Mouse (Mus musculus) left cerebral cortex, postnatal 14 days (tissue): ENCODE results near the gene Sowaha. TPM values are rescaled to one million over a fixed set of nuclear protein-coding genes. Genes with fewer than 3 reads are reported as not detected.

Source experiments
- total RNA-seq, 2 experiments: library from RNA; stranded (reverse); gene quantifications; 2 replicates each; pipeline ENCODE4 v1.2.3; 2021

The Sowaha gene
- total RNA-seq, 2 experiments from 2014 or later = 71.5 to 74.7 TPM

Other genes with a start within 250 kb of the Sowaha start
- 100 to 1,000 TPM; 186 to 187 TPM for gene Hspa4, start 179.8 kb downstream of the Sowaha start, total RNA-seq
- 1 to 10 TPM; 8.6 to 9.4 TPM for gene Zcchc10, start 155.6 kb downstream of the Sowaha start, total RNA-seq
- 100 to 1,000 TPM; 161 to 169 TPM for gene Aff4, start 129.4 kb downstream of the Sowaha start, total RNA-seq
- gene Leap2, start 57.1 kb downstream of the Sowaha start, total RNA-seq = not detected
- 100 to 1,000 TPM; 556 to 597 TPM for gene Uqcrq, start 49.4 kb downstream of the Sowaha start, total RNA-seq
- gene Gdf9, start 49.3 kb downstream of the Sowaha start, total RNA-seq = 1 to 10 TPM in 1 of 2 experiments, under 1 TPM in 1; 0.55 to 1.1 TPM
- gene Gm10447, start 23.2 kb downstream of the Sowaha start, total RNA-seq = not detected
- gene Shroom1, start 23.1 kb downstream of the Sowaha start, total RNA-seq = 1 to 10 TPM; 3.8 to 4.6 TPM
- under 1 TPM in 1 of 2 experiments, not detected in 1; 0.51 TPM for gene Gm9837, start 9.8 kb downstream of the Sowaha start, total RNA-seq
- 1 to 10 TPM; 2.2 to 3.6 TPM for gene Gm9945, start 108 bp downstream of the Sowaha start, total RNA-seq
- 100 to 1,000 TPM; 253 to 267 TPM for gene Sept8, start 39.0 kb upstream of the Sowaha start, total RNA-seq
- gene Kif3a, start 87.1 kb upstream of the Sowaha start, total RNA-seq = 100 to 1,000 TPM; 137 to 147 TPM
- gene Il4, start 138.4 kb upstream of the Sowaha start, total RNA-seq = not detected
- gene Il13, start 154.4 kb upstream of the Sowaha start, total RNA-seq = not detected
- gene Rad50, start 227.0 kb upstream of the Sowaha start, total RNA-seq = 1 to 10 TPM; 8.2 to 9.0 TPM
- not detected for gene Il5, start 240.5 kb upstream of the Sowaha start, total RNA-seq